Mouse (Mus musculus): Measurements from ENCODE around the gene Arpp21. TPM values are rescaled to one million over a fixed set of nuclear protein-coding genes. Genes with fewer than 3 reads are reported as not detected.

Gene Arpp21
- polyA plus RNA-seq, 1 experiment from 2014 or later, result 32.6 TPM

GRCm38 (mm10) chr9:112173778-112174177 lies 62.0 kb downstream of the Arpp21 start:
- Histone ChIP-seq H3K27ac (no peak overlapping the region), H3K4me1 (peaks cover 20% of the 10 kb centered on the region), H3K36me3 (ENCODE audit: poor library complexity, severe bottlenecking) (no peaks in the 10 kb centered on the region), H3K9ac (no peak overlapping the region), H3K4me3 (no peak overlapping the region), H3K4me2 (no peak overlapping the region), H3K27me3 (no peaks in the 10 kb centered on the region), H3K9me3 (replicated peaks) (no peaks in the 10 kb centered on the region)
- no peak for ATAC-seq
- 93% methylated on average over 5 of the region's 5 CpGs for WGBS

DNA sequence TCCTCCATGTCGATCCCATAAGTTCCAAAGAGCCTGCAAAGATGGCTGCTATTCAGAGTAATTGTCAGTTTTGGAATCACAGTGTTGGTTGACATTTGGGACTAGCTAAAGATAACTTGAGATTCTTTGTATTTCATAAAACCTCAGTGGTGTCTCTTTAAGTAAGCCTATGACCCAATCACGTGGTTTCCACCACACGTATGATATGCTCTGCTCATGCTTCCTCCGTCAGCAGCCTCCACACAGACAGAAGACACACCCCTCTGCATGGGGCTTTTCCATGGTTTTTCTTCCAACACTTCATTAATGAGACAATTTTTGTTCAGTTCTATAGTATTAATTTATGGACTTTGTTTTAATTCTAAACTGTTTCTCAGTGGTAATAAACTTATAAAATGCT lies 71.1 kb downstream of the Arpp21 start:
- WGBS, result 91% methylated on average over 4 of the region's 4 CpGs
- Histone ChIP-seq H3K27me3 (no peaks in the 10 kb centered on the region), H3K4me1 (no peaks in the 10 kb centered on the region), H3K4me3 (no peak overlapping the region), H3K9me3 (replicated peaks) (no peaks in the 10 kb centered on the region), H3K27ac (no peak overlapping the region), H3K36me3 (ENCODE audit: poor library complexity, severe bottlenecking) (no peaks in the 10 kb centered on the region), H3K9ac (no peak overlapping the region), H3K4me2 (no peak overlapping the region)
- no peak for ATAC-seq

GRCm38 (mm10) chr9:112160981-112161380 lies 74.8 kb downstream of the Arpp21 start:
- 19% methylated on average over 2 of the region's 2 CpGs for WGBS

DNA sequence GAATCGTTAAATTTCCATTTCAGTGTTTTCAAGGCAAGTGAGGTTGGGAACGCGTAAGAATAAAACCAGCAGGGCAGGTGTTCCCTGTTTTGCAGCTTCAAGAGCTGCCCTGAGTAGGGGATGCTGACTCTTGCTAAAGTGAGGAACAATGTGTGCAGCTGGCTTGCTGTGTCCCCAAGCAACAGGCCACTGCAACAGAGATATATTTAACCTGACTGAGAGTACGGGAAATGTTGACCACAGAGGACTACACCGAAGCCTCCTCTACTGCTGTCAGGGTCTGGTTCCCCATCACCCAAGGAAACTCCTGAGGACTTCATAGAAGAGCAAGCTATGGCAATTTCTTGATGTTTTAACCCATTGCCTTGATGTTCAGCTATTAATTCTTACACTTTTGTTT lies 81.8 kb downstream of the Arpp21 start:
- no peak for ATAC-seq
- 86% methylated on average over 5 of the region's 5 CpGs for WGBS

More at GRCm38 (mm10) chr9:112160981-112161380, 74.8 kb downstream of the Arpp21 start:
- ATAC-seq, result no peak
- H3K27me3 ChIP-seq, result no peaks in the 10 kb centered on the region
- H3K4me3 ChIP-seq, result no peak overlapping the region
- H3K4me1 ChIP-seq, result no peaks in the 10 kb centered on the region
- no peaks in the 10 kb centered on the region for H3K9me3 ChIP-seq (replicated peaks)
- no peak overlapping the region for H3K4me2 ChIP-seq
- no peaks in the 10 kb centered on the region for H3K36me3 ChIP-seq (ENCODE audit: poor library complexity, severe bottlenecking)
- H3K27ac ChIP-seq, result no peak overlapping the region
- H3K9ac ChIP-seq, result no peak overlapping the region

DNA sequence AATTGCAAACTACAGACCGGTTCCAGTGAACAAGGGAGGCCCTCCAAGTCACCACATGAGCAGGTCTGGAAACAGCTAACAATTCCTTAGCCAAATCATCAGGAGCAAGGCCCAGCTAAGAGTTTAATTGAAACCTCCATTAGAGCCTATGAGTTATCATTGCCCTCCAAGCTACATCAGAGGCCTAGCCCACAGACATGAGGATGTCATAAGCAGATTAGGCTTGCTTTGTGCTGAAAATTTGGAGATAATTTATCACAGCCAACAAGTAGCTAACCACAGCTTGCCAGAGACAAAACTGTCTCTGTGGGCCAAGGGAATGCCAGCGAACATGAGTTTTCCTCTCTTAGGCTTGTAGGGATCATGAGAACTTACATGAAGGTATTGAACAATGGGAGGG lies 83.0 kb downstream of the Arpp21 start:
- WGBS, result 91% methylated on average over 2 of the region's 2 CpGs
- no peaks in the 10 kb centered on the region for H3K4me1 ChIP-seq
- no peaks in the 10 kb centered on the region for H3K27me3 ChIP-seq
- ATAC-seq, result no peak
- H3K9ac ChIP-seq, result no peak overlapping the region
- H3K9me3 ChIP-seq (replicated peaks), result no peaks in the 10 kb centered on the region
- H3K4me2 ChIP-seq, result no peak overlapping the region
- H3K36me3 ChIP-seq (ENCODE audit: poor library complexity, severe bottlenecking), result no peaks in the 10 kb centered on the region
- H3K4me3 ChIP-seq, result no peak overlapping the region
- H3K27ac ChIP-seq, result no peak overlapping the region

More for the DNA sequence above, 81.8 kb downstream of the Arpp21 start:
- Histone ChIP-seq H3K9ac (no peak overlapping the region), H3K4me2 (no peak overlapping the region), H3K4me1 (no peaks in the 10 kb centered on the region), H3K9me3 (replicated peaks) (no peaks in the 10 kb centered on the region), H3K36me3 (ENCODE audit: poor library complexity, severe bottlenecking) (no peaks in the 10 kb centered on the region), H3K27ac (no peak overlapping the region), H3K27me3 (no peaks in the 10 kb centered on the region), H3K4me3 (no peak overlapping the region)

GRCm38 (mm10) chr9:112151177-112151576 lies 84.6 kb downstream of the Arpp21 start:
- ATAC-seq, result no peak
- Histone ChIP-seq H3K4me1 (no peaks in the 10 kb centered on the region), H3K4me3 (no peak overlapping the region), H3K36me3 (ENCODE audit: poor library complexity, severe bottlenecking) (no peaks in the 10 kb centered on the region), H3K9me3 (replicated peaks) (no peaks in the 10 kb centered on the region), H3K9ac (no peak overlapping the region), H3K27ac (no peak overlapping the region), H3K4me2 (no peak overlapping the region), H3K27me3 (no peaks in the 10 kb centered on the region)
- WGBS, result 80% methylated on average over 5 of the region's 5 CpGs

DNA sequence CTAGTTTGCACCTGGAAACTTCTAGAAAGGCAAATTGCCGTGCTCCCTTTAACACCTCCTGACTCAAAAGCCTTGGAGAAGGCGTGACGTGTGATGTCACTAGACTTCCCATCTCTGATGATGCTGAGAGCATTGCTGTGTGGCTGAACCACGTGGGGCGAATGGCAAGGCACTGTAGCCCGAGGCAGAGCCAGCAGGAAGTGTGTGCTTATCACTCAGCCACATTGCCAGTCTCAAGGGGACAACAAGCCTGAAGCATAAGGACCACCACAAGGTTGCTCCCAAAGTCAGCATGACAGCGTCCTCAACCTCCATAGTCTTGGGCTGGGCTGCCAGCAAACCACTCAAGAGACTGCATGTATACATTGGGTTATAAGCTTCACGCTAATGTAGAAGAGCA lies 95.1 kb downstream of the Arpp21 start:
- 87% methylated on average over 8 of the region's 8 CpGs for WGBS
- no peak for ATAC-seq
- Histone ChIP-seq H3K4me1 (no peaks in the 10 kb centered on the region), H3K27me3 (no peaks in the 10 kb centered on the region), H3K36me3 (ENCODE audit: poor library complexity, severe bottlenecking) (no peaks in the 10 kb centered on the region), H3K9ac (no peak overlapping the region), H3K4me2 (no peak overlapping the region), H3K27ac (no peak overlapping the region), H3K4me3 (no peak overlapping the region), H3K9me3 (replicated peaks) (no peaks in the 10 kb centered on the region)

GRCm38 (mm10) chr9:112137820-112138219 lies 97.9 kb downstream of the Arpp21 start:
- Histone ChIP-seq H3K4me3 (no peak overlapping the region), H3K27me3 (no peaks in the 10 kb centered on the region), H3K4me2 (no peak overlapping the region), H3K36me3 (ENCODE audit: poor library complexity, severe bottlenecking) (no peaks in the 10 kb centered on the region), H3K4me1 (no peaks in the 10 kb centered on the region), H3K9ac (no peak overlapping the region), H3K9me3 (replicated peaks) (no peaks in the 10 kb centered on the region), H3K27ac (no peak overlapping the region)
- ATAC-seq, result no peak

DNA sequence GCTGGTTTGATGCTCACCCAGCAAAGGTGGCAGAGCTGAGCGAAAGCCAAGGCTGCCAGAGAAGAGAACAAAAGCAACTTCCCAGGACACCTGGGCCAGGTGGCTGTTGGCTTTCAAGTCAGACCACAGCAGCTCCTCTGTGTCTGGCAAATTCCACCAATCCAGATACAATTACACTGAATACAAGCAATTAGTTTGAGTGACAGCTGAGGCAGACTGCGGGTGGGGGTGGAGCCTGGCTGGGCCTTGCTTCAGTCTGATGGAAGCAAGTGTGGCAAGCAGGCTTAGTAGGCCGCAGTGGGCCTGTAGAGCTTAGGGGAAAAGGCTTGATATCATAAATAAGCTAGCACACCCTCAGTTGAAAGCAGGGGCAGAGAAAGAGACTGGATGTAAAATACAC lies 104.9 kb downstream of the Arpp21 start:
- Histone ChIP-seq H3K4me3 (no peak overlapping the region), H3K4me2 (no peak overlapping the region), H3K9me3 (replicated peaks) (no peaks in the 10 kb centered on the region), H3K36me3 (ENCODE audit: poor library complexity, severe bottlenecking) (0 out of 2 replicates have a peak, but pooled peaks cover 6% of the 10 kb centered on the region), H3K4me1 (peaks cover 13% of the 10 kb centered on the region), H3K27me3 (no peaks in the 10 kb centered on the region), H3K9ac (no peak overlapping the region), H3K27ac (peak overlapping the region; percentile 77)
- peak; percentile 90 for ATAC-seq
- 16% methylated on average over 3 of the region's 3 CpGs for WGBS

DNA sequence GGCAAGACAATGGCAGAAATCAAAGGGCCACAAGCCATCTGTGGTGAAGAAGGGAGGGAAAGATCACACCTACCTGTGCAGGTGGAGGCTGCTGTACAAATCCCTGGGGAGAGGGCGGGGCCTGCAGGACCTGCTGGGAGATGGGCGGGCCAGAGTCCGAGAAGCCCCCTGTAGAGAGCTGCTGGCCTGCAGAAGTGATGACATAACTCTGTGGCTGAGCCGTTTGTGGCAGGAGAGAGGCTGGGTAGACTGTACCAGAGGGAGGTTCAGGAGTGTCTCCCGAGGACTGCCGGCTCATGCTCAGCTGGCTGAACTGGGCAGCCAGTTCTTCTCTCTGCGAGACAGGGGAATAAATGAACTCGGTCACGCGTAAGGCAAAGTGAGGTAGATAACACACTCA lies 111.1 kb downstream of the Arpp21 start:
- WGBS, result 27% methylated on average over 10 of the region's 10 CpGs
- Histone ChIP-seq H3K4me3 (no peak overlapping the region), H3K4me1 (peaks cover 21% of the 10 kb centered on the region), H3K36me3 (ENCODE audit: poor library complexity, severe bottlenecking) (0 out of 2 replicates have a peak, but pooled peaks cover 6% of the 10 kb centered on the region), H3K27ac (no peak overlapping the region), H3K4me2 (no peak overlapping the region), H3K9me3 (replicated peaks) (no peaks in the 10 kb centered on the region), H3K9ac (no peak overlapping the region), H3K27me3 (no peaks in the 10 kb centered on the region; the same call in 1 of the 2 replicates)
- no peak for ATAC-seq

DNA sequence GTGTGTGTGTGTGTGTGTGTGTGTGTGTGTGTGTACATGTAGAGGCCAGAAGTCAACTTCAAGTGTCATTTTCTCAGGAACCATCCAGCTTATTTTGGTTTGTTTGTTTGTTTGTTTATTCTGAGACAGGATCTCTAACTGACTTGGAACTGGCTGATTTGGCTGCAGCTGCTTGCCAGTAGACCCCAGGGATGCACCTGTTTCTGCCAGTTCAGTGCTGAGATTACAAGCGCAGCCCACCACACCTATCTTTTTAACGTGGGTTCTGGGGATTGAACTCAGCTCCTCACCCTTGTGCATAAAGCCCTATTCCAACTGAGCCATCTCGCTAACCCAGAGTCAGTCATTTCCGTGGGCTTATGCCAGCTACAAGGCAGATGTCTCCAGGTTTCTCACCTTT lies 111.6 kb downstream of the Arpp21 start:
- Histone ChIP-seq H3K9me3 (replicated peaks) (no peaks in the 10 kb centered on the region), H3K4me3 (no peak overlapping the region), H3K4me2 (no peak overlapping the region), H3K4me1 (peaks cover 26% of the 10 kb centered on the region), H3K27me3 (no peaks in the 10 kb centered on the region; the same call in 1 of the 2 replicates), H3K9ac (no peak overlapping the region), H3K36me3 (ENCODE audit: poor library complexity, severe bottlenecking) (0 out of 2 replicates have a peak, but pooled peaks cover 6% of the 10 kb centered on the region), H3K27ac (no peak overlapping the region; the same call in 1 of the 2 replicates)
- 72% methylated on average over 4 of the region's 4 CpGs for WGBS
- no peak for ATAC-seq

DNA sequence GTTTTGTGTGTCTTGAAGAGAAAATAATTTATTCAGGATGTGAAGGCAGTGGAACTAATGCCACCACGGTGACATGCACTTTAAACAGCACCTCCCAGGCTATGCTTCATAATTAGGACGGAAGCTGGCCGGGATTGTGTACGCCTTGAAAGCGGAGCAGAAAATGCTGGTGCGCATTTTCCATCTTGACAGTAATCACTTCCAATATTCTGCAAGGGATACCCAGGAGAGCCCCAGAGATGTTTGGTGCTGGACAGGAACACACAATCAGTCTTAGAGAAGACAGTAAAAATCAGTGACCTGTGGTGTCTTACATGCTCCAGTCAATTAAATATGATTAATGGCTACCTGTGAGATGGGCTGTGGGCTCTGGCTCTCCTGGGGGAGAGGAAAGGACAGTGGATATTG lies 112.3 kb downstream of the Arpp21 start:
- Histone ChIP-seq H3K27me3 (no peaks in the 10 kb centered on the region; the same call in 1 of the 2 replicates), H3K27ac (peak overlapping the region; percentile 37), H3K36me3 (ENCODE audit: poor library complexity, severe bottlenecking) (0 out of 2 replicates have a peak, but pooled peaks cover 6% of the 10 kb centered on the region), H3K4me1 (peaks cover 33% of the 10 kb centered on the region), H3K9ac (0 out of 2 replicates have a peak overlapping the region, but pooled peaks have one; percentile 1), H3K4me3 (no peak overlapping the region), H3K4me2 (peak overlapping the region; percentile 34), H3K9me3 (replicated peaks) (no peaks in the 10 kb centered on the region)
- ATAC-seq, result peak; percentile 77
- 10% methylated on average over 6 of the region's 6 CpGs for WGBS

- H3K4me3 ChIP-seq, result no peak overlapping the region
- H3K9ac ChIP-seq, result no peak overlapping the region
- no peak overlapping the region for H3K27ac ChIP-seq
- peaks cover 38% of the 10 kb centered on the region for H3K4me1 ChIP-seq
- no peaks in the 10 kb centered on the region for H3K9me3 ChIP-seq (replicated peaks)
- no peak overlapping the region for H3K4me2 ChIP-seq
- WGBS, result 32% methylated on average over 3 of the region's 3 CpGs
- H3K27me3 ChIP-seq, result peaks cover 5% of the 10 kb centered on the region; the same call in 1 of the 2 replicates
- no peak for ATAC-seq
- no peaks in the 10 kb centered on the region for H3K36me3 ChIP-seq (ENCODE audit: poor library complexity, severe bottlenecking)
These were observed 116.2 kb downstream of the Arpp21 start for GRCm38 (mm10) chr9:112119535-112119934.
